8 mouse cellular contexts compared by ENCODE assay signal in the genomic region with DNA sequence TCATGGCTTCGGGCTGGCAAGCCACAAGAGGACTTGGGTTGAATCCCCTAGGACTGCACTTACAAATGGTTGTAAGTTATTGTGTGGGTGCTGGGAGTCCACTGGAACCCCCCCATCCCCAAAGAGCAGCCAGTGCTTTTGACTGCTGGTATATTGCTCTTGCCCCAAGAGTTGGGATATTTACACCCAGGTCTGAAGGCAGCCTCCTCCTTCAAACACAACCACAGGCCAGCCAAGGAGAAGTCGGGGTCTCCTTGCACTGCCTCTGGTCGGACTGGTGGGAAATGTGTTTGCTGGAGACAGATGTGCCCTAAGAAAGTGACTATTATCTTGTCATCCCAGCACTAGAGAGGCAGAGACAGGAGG. TPM values are rescaled to one million over a fixed set of nuclear protein-coding genes. Genes with fewer than 3 reads are reported as not detected.
DNase-seq lines count a peak whose midpoint lies in the region; ATAC-seq and TF ChIP-seq lines count a peak whose summit lies in the region.
"Had no signal": no experiment of that assay in that cellular context is flagged by ENCODE, and none has a peak within 500 bp of the region (broad histone marks: within the 10 kb centered on the region; RNA-seq: fewer than 3 reads in every experiment).

No protein-coding gene starts in this region.

- ATAC-seq in kidney, embryonic 14.5 days (ENCODE audit: low FRiP score, low TSS enrichment) = no peak
- ATAC-seq in embryonic facial prominence, embryonic 15.5 days (ENCODE audit: insufficient number of reproducible peaks, low FRiP score, low TSS enrichment, low read depth) = no peak
- ATAC-seq in liver, embryonic 14.5 days (ENCODE audit: insufficient read depth) = no peak

- H3K9ac ChIP-seq in kidney, embryonic 14.5 days (ENCODE audit: low read depth, low read length) = no peak overlapping the region
- no peak overlapping the region for H3K9ac ChIP-seq in embryonic facial prominence, embryonic 15.5 days
- H3K9ac ChIP-seq in liver, embryonic 14.5 days (replicated peaks) = no peak overlapping the region

- H3K27ac ChIP-seq in kidney, embryonic 14.5 days (ENCODE audit: low read depth, low read length) = peak overlapping the region; percentile 99
- H3K27ac ChIP-seq in bone marrow macrophage, adult 2 months (ENCODE audit: insufficient read depth, low read depth, low read length) = peak overlapping the region; percentile 70
- peak overlapping the region; percentile 98 for H3K27ac ChIP-seq in embryonic facial prominence, embryonic 15.5 days (replicated peaks)
- H3K27ac ChIP-seq in liver, embryonic 14.5 days = peak overlapping the region; percentile 3; the same call in 1 of the 2 replicates

- no peak for DNase-seq in kidney, postnatal 10 days
- no peak for DNase-seq in liver, embryonic 14.5 days (ENCODE audit: low read depth in 3 of 3, low spot score in 3 of 3)
- DNase-seq in thymus, postnatal 25 days = no peak
- no peak for DNase-seq in spleen, adult 12 weeks (ENCODE audit: low spot score)
- DNase-seq: midbrain, embryonic 14.5 days had no signal

- H3K4me3 ChIP-seq in kidney, embryonic 14.5 days (ENCODE audit: low read length) = no peak overlapping the region
- no peak overlapping the region for H3K4me3 ChIP-seq in bone marrow macrophage, adult 2 months (ENCODE audit: insufficient read depth, low read length)
- no peak overlapping the region for H3K4me3 ChIP-seq in embryonic facial prominence, embryonic 15.5 days (replicated peaks)
- H3K4me3 ChIP-seq in liver, embryonic 14.5 days (ENCODE audit: insufficient read depth in 1 of 2, low read depth in 2 of 2, low read length in 2 of 2) = no peak overlapping the region

- WGBS in kidney, embryonic 14.5 days = 76% methylated on average over 3 of the region's 3 CpGs
- 64% methylated on average over 3 of the region's 3 CpGs for WGBS in embryonic facial prominence, embryonic 15.5 days
- 68% methylated on average over 3 of the region's 3 CpGs for WGBS in liver, embryonic 14.5 days (ENCODE audit: insufficient replicate concordance)

- no peak for TF ChIP-seq EP300 in liver, embryonic 14.5 days (IDR thresholded peaks at IDR 0.05; ENCODE audit: low read depth)

- peak overlapping the region; percentile 74; the same call in 1 of the 2 replicates for H3K4me2 ChIP-seq in kidney, embryonic 14.5 days (replicated peaks; ENCODE audit: low read depth, low read length)
- no peak overlapping the region for H3K4me2 ChIP-seq in embryonic facial prominence, embryonic 15.5 days (replicated peaks)
- H3K4me2 ChIP-seq in liver, embryonic 14.5 days (ENCODE audit: low read depth) = no peak overlapping the region; the same call in 1 of the 2 replicates

- no peaks in the 10 kb centered on the region for H3K27me3 ChIP-seq in kidney, embryonic 14.5 days (ENCODE audit: control insufficient read depth, insufficient read depth, low read length)
- H3K27me3 ChIP-seq in embryonic facial prominence, embryonic 15.5 days = no peaks in the 10 kb centered on the region
- no peaks in the 10 kb centered on the region for H3K27me3 ChIP-seq in liver, embryonic 14.5 days (ENCODE audit: control insufficient read depth, insufficient read depth, low read length)

- peaks cover 81% of the 10 kb centered on the region for H3K4me1 ChIP-seq in kidney, embryonic 14.5 days (ENCODE audit: control insufficient read depth, insufficient read depth, low read length)
- peaks cover 62% of the 10 kb centered on the region for H3K4me1 ChIP-seq in bone marrow macrophage, adult 2 months (ENCODE audit: control insufficient read depth, insufficient read depth, low read length)
- H3K4me1 ChIP-seq in embryonic facial prominence, embryonic 15.5 days = peaks cover 92% of the 10 kb centered on the region
- peaks cover 53 to 56% of the 10 kb centered on the region in 2 experiments for H3K4me1 ChIP-seq in liver, embryonic 14.5 days (replicated peaks; ENCODE audit: control insufficient read depth in 2 of 2, insufficient read depth in 2 of 2, low read length in 1 of 2)

- TF ChIP-seq CTCF in bone marrow macrophage, adult 2 months (IDR thresholded peaks at IDR 0.05; ENCODE audit: low read depth, low read length) = no peak
- TF ChIP-seq CTCF in liver, embryonic 14.5 days (IDR thresholded peaks at IDR 0.05; ENCODE audit: low read depth) = no peak

- no peak for TF ChIP-seq POLR2A in bone marrow macrophage, adult 2 months (IDR thresholded peaks at IDR 0.05; ENCODE audit: borderline replicate concordance, low read depth, low read length)

- no peaks in the 10 kb centered on the region for H3K9me3 ChIP-seq in kidney, embryonic 14.5 days (ENCODE audit: control insufficient read depth, low read length)
- H3K9me3 ChIP-seq in embryonic facial prominence, embryonic 15.5 days (replicated peaks) = no peaks in the 10 kb centered on the region
- no peaks in the 10 kb centered on the region for H3K9me3 ChIP-seq in liver, embryonic 14.5 days (ENCODE audit: control insufficient read depth, low read length)

- peaks cover 5% of the 10 kb centered on the region for H3K36me3 ChIP-seq in kidney, embryonic 14.5 days (ENCODE audit: control insufficient read depth, insufficient read depth, low read length)
- H3K36me3 ChIP-seq in embryonic facial prominence, embryonic 15.5 days = peaks cover 5% of the 10 kb centered on the region
- peaks cover 3% of the 10 kb centered on the region for H3K36me3 ChIP-seq in liver, embryonic 14.5 days (replicated peaks; ENCODE audit: control insufficient read depth, insufficient read depth, low read depth)

RNA-seq across cellular contexts. Expression of a gene that starts 3.6 kb away (rescaled TPM):
- polyA plus RNA-seq in kidney, embryonic 14.5 days (2014; fragmentation: Nextera tagmentation; extraction: Ambion mirVana) = 80.0 and 104 TPM in 2 replicates
- polyA plus RNA-seq in bone marrow macrophage, adult 2 months (2012; ENCODE audit: insufficient read depth, insufficient read length, missing spikeins) = 48.0 and 49.8 TPM in 2 replicates
- polyA plus RNA-seq in embryonic facial prominence, embryonic 15.5 days (2015; fragmentation: Nextera tagmentation; extraction: Ambion mirVana) = 102 and 116 TPM in 2 replicates
- 19.4 and 19.8 TPM in 2 replicates for polyA plus RNA-seq in liver, embryonic 14.5 days (2012; rRNA removed)
- polyA plus RNA-seq in liver, embryonic 14.5 days (2014; fragmentation: Nextera tagmentation; extraction: Ambion mirVana) = 10.1 and 10.7 TPM in 2 replicates

RNA-seq across cellular contexts. Expression of a gene that starts 10.5 kb away (rescaled TPM):
- 10.3 and 12.1 TPM in 2 replicates for polyA plus RNA-seq in kidney, embryonic 14.5 days (2014; fragmentation: Nextera tagmentation; extraction: Ambion mirVana)
- polyA plus RNA-seq in bone marrow macrophage, adult 2 months (2012; ENCODE audit: insufficient read depth, insufficient read length, missing spikeins) = 22.7 and 23.9 TPM in 2 replicates
- polyA plus RNA-seq in embryonic facial prominence, embryonic 15.5 days (2015; fragmentation: Nextera tagmentation; extraction: Ambion mirVana) = 12.0 and 13.6 TPM in 2 replicates
- 6.8 and 6.9 TPM in 2 replicates for polyA plus RNA-seq in liver, embryonic 14.5 days (2012; rRNA removed)
- 10.6 and 13.2 TPM in 2 replicates for polyA plus RNA-seq in liver, embryonic 14.5 days (2014; fragmentation: Nextera tagmentation; extraction: Ambion mirVana)

RNA-seq across cellular contexts. Expression of a gene that starts 14.2 kb away (rescaled TPM):
- polyA plus RNA-seq in kidney, embryonic 14.5 days (2014; fragmentation: Nextera tagmentation; extraction: Ambion mirVana) = 42.3 and 46.2 TPM in 2 replicates
- 32.9 and 40.5 TPM in 2 replicates for polyA plus RNA-seq in bone marrow macrophage, adult 2 months (2012; ENCODE audit: insufficient read depth, insufficient read length, missing spikeins)
- 18.3 and 20.4 TPM in 2 replicates for polyA plus RNA-seq in embryonic facial prominence, embryonic 15.5 days (2015; fragmentation: Nextera tagmentation; extraction: Ambion mirVana)
- 9.1 and 10.3 TPM in 2 replicates for polyA plus RNA-seq in liver, embryonic 14.5 days (2012; rRNA removed)
- polyA plus RNA-seq in liver, embryonic 14.5 days (2014; fragmentation: Nextera tagmentation; extraction: Ambion mirVana) = 5.1 and 5.7 TPM in 2 replicates

RNA-seq across cellular contexts. Expression of a gene that starts 17.1 kb away (rescaled TPM):
- polyA plus RNA-seq in kidney, embryonic 14.5 days (2014; fragmentation: Nextera tagmentation; extraction: Ambion mirVana) = 15.4 and 17.3 TPM in 2 replicates
- polyA plus RNA-seq in bone marrow macrophage, adult 2 months (2012; ENCODE audit: insufficient read depth, insufficient read length, missing spikeins) = 0.51 and 1.0 TPM in 2 replicates
- 30.9 and 31.8 TPM in 2 replicates for polyA plus RNA-seq in embryonic facial prominence, embryonic 15.5 days (2015; fragmentation: Nextera tagmentation; extraction: Ambion mirVana)
- 0.40 and 0.47 TPM in 2 replicates for polyA plus RNA-seq in liver, embryonic 14.5 days (2012; rRNA removed)
- 0.51 and 0.52 TPM in 2 replicates for polyA plus RNA-seq in liver, embryonic 14.5 days (2014; fragmentation: Nextera tagmentation; extraction: Ambion mirVana)

RNA-seq across cellular contexts. Expression of a gene that starts 21.6 kb away (rescaled TPM):
- polyA plus RNA-seq in kidney, embryonic 14.5 days (2014; fragmentation: Nextera tagmentation; extraction: Ambion mirVana) = 8.1 and 8.4 TPM in 2 replicates
- 2.0 and 2.9 TPM in 2 replicates for polyA plus RNA-seq in bone marrow macrophage, adult 2 months (2012; ENCODE audit: insufficient read depth, insufficient read length, missing spikeins)
- 9.3 and 10.9 TPM in 2 replicates for polyA plus RNA-seq in embryonic facial prominence, embryonic 15.5 days (2015; fragmentation: Nextera tagmentation; extraction: Ambion mirVana)
- 1.8 and 2.2 TPM in 2 replicates for polyA plus RNA-seq in liver, embryonic 14.5 days (2012; rRNA removed)
- 0.42 and 1.1 TPM in 2 replicates for polyA plus RNA-seq in liver, embryonic 14.5 days (2014; fragmentation: Nextera tagmentation; extraction: Ambion mirVana)

Comparison
In these comparisons a context has a peak if more than half of its experiments do, and no peak if none do; other contexts are left out.
1. H3K27ac ChIP-seq: peak in every context shown above with its lines; median percentile 99 in kidney, embryonic 14.5 days; 98 in embryonic facial prominence, embryonic 15.5 days; 70 in bone marrow macrophage, adult 2 months; 3 in liver, embryonic 14.5 days.